Mouse (Mus musculus) granulocyte monocyte progenitor cell, adult 5-6 weeks (primary cell): ENCODE measurements around the gene Sobp. TPM values are rescaled to one million over a fixed set of nuclear protein-coding genes. Genes with fewer than 3 reads are reported as not detected.

Source experiments
- ATAC-seq: replicated peaks from 2 replicates; pipeline ENCODE4 v1.8.0; 2016; ENCODE audit warnings: mild to moderate bottlenecking, moderate TSS enrichment, inconsistent platforms; ENCODE audit not compliant: poor library complexity, severe bottlenecking
- total RNA-seq, 2 experiments: library from RNA; stranded (forward) in 1 of 2; stranded (reverse) in 1 of 2; fragments of 200-712, 200-1000 nt in 1 of 2; fragments of >200 nt in 1 of 2; fragmentation: Nextera tagmentation in 1 of 2; gene quantifications; 2 replicates each; pipeline ENCODE4 v1.2.3; 2014 to 2017

Sobp gene
- total RNA-seq, 2 experiments from 2014 or later: not detected

DNA sequence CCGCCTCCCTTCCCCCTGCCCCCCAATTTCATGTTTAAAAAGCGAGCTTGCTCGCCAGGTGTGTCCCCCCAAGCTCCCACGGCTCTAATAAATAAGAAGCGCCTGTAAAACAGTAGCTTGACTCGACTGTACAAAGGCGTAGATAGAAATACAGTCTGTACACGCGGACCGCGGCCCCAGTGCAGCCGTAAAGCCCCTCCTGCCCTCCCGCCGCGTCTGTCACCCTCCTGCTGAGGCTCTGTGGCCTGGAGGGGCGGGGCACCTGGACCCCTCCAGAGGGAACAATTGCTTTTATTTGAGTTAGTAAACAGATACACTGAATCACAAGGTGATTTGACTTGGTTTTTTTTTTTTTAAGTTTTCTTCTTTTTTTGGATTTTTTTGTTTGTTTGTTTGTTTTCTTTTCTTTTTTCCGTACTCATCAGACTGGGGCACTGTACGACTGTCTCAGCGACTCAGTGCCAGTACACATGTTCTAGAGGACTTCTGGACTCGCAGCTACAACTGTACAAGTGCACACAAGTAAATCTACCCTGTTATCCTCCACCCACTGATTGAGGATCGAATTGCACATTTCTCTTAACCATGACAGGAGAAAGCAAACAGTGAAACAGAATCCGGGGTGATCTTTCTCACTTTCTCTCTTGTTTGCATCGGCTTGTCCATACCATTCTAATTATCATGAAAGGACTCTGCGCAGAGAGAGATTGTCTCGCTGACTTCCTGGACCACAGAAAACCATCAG lies 171.4 kb downstream of the Sobp start:
- ATAC-seq: no peak

DNA sequence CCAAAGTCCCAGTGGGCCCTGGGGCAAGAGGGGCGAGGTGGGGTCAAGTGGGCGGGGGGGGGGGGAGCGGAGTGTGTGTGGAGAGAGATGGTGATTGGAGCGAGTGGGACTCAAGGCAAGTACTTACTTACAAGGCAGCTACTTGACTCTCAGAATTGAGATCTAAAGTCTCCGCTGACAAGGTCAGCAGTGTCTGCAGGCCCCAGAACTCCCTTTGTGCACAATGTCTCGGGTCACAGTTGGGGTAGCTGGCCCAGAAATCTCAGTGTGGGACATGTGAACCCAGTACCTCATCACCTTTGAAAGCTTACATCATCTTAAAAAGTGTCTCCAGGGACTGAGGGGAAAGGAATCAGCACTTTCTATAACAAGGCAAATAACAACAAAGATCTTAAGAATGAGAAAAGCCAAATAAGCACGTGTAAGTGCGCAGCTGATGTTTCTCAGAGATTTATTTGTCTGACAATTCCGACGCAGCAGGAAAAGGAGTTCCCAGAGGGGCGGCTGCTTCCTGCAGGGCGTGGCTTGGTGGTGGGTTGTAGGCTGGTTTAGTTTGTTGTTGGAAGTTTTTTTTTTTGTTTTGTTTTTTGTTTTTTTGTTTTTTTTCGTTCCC lies 172.2 kb downstream of the Sobp start:
- ATAC-seq: no peak

DNA sequence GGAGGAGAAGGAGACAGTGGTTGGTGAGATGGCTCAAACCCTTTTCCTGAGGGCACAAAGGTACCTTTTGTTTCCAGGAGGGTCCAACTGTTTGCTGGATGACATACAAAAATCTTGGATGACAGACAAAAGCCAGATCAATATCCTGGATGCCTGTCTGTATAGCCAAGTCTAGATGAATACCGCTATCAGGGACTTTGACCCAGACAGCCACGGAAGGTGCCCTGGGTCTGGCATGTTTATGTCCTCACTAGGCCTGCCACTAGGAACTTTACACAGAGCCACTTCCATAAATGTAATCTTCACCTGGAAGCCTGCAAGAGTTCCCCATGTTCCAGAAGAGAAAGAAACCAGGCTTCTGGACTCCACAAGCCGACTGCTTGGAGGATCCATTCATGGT lies 172.9 kb downstream of the Sobp start:
- no peak for ATAC-seq

DNA sequence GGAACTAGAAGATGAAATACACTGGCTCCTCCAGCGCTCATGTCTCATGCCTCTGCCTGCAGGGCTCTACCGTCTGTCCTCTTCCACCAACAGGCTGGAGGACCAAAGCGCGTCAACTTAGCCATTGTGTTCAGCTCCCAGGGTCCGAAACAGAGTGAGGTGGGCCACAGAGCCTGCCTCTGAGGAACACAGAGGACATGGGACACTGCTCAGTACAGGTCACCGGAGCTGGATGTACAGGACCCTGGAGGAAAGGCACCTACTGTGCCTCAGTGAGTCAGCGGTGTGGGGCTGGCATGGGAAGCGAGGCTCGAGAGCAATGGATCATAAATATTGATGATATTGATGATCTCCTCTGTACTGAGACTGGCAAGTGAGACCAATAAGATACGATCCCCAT lies 175.0 kb downstream of the Sobp start:
- ATAC-seq: no peak

DNA sequence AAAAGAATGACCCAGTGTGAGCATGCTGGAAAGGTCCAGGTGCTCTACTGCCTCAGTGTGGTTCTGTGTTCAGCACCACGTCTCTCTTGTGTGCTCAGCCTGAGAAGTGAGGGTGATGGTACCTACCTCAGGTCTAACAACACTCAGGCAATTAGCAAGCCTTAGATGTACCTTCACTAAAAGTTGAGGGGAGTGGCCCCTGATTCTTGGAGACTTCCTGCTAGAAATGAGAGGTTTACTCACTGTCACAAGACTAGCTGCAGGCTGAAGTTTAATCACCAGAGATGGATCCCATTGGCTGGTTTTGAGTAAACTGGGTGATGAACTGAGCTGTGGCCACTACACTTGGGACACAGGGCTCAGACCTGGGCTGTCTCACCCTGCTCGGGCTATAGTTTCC lies 177.1 kb downstream of the Sobp start:
- no peak for ATAC-seq

DNA sequence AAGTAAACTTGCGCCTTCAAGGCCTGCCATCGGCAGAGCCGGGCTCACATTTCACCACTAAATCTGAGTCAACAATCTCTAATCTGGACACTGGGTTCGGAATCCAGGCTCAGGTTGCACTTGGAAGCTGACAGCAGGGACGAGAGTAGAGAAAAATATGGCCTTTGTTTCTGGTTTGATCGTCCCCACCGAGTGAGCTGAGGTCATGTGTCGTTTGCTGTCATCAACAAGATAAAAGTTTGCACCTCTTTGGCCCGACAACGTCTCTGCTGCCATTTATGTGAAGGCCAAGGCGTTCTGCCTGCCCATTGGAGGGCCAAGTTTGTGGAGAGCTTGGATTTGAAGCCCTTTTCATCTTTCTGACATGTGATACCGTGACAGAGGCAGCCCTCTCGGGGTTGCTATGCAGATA lies 178.8 kb downstream of the Sobp start:
- ATAC-seq: no peak

DNA sequence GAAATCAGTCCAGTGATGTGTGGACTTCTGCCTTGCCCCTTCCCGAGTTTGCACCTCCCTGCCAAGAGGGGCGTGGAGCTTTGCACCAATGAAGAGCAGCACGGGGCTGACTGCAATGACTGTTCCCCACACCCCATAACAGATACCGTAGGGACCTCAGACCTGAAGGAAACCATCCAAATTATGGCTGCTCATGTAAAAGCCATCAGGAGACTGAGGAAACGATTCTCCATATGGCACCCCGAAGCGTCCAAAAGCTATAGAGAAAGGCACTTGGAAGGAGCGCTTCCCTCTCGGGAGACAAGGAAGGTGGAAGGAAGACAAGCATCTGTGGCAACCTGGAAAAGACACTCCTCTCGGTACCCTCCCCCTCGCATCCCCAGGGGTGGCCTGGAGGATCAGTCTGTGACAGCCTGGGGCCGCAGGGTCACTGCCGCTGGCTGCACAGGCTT lies 180.0 kb downstream of the Sobp start:
- no peak for ATAC-seq

- no peak for ATAC-seq
Observed at GRCm38 (mm10) chr10:42991018-42991417, 183.3 kb downstream of the Sobp start.

DNA sequence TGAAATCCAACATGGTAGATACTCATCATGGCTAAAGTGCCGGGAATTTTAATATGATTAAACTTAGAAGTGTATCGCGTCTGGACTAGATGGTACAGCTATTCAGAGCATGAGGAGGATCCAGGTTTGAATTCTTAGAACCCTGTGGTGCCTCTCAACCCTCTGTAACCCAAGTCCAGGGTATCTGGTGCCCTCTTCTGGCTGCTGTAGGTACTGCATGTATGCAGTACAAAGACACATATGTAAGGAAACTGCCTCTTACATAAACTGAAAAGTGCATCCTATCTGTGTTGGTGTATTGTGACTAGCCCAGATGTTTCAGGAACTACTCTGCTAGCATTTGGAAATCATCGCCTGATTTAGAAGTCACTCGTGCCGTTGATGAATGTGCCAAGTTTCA lies 184.4 kb downstream of the Sobp start:
- ATAC-seq: peak; percentile 72

DNA sequence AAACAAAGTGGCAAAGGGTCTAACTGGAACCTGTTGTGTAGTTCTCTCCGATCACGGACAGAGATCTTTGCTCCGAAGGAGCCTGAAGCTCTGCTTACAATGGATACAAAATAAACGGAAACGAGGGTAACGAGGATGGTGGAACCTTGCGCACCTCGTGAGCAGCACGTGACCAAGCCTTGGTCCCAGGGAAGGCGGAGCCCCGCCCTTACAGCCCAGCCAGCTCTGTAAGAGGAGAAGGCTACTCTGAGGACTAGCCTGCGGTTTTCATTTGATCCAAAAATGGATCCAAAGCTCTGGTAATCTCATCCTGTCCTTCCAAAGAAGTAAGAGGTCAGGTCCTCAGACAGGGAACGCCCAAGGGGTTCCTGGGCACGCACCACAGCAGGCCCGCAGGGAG lies 185.7 kb downstream of the Sobp start:
- ATAC-seq: no peak

DNA sequence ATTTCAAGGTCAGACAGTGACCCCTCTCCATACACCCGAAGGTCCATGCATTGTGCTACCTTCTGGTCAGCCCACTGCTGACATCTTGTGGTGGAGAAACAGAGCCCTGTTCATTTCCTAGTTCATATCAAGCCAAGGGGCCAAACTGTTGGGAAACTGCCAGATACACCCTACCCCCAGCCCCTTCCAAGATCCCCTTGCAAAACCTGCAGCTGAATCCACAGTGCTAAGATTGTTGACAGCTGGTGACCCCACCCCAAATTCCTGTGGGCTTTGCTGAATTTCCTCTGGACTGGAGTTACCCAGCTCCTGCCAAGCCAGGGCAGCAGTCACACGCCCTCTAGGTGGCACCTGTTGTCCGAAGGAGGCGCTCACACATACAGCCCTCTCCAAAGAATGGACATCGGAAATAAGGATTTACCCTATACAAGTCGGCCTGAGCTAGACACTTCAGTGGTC lies 186.7 kb downstream of the Sobp start:
- ATAC-seq: peak; percentile 47; the same call in 1 of the 2 replicates

- ATAC-seq: no peak
Observed at GRCm38 (mm10) chr10:42984886-42985285, 189.4 kb downstream of the Sobp start.

DNA sequence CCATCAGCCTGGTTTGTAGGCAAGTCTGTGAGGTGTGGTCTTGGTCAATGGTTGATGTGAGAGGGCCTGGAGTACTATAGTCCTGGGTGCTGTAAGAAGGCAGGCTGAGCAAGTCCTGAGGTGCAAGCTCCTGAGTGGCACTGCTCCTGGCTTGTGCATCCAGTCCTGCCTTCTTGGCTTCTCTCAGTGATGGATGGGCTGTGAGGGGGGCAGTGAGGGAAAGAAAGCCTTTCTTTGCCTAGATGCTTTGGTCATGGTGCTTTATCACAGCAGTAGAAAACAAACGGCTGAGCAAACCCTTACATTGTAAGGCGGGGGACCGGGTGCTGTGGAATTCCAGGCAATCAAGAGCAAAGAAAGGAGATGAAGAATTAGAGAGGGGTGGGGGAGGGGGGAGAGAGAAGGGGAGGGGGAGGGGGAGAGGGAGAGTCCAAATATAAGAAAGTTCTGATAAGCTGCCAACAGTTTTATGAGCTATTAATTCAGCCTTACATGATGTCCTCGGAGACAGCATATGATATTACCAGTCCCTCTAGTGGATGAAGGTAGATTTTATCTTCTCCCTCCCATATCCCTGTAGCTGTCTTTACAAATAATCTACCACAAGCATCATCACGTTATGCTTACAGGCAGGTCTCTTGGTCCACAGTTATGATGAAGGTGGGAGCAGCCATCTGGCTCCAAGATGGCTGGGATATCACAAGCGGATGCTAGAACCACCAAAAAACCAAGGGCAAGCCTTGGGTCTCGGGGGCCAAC lies 193.2 kb downstream of the Sobp start:
- no peak for ATAC-seq

- no peak for ATAC-seq
Observed at GRCm38 (mm10) chr10:42978346-42978745, 196.0 kb downstream of the Sobp start.

GRCm38 (mm10) chr10:42976577-42976976 lies 197.8 kb downstream of the Sobp start:
- ATAC-seq: no peak

- no peak for ATAC-seq
Observed at GRCm38 (mm10) chr10:42973537-42973936, 200.8 kb downstream of the Sobp start.

GRCm38 (mm10) chr10:42972504-42973172 lies 201.7 kb downstream of the Sobp start:
- ATAC-seq: peak; percentile 82

- ATAC-seq: no peak
Observed at GRCm38 (mm10) chr10:42968332-42968731, 206.0 kb downstream of the Sobp start.

DNA sequence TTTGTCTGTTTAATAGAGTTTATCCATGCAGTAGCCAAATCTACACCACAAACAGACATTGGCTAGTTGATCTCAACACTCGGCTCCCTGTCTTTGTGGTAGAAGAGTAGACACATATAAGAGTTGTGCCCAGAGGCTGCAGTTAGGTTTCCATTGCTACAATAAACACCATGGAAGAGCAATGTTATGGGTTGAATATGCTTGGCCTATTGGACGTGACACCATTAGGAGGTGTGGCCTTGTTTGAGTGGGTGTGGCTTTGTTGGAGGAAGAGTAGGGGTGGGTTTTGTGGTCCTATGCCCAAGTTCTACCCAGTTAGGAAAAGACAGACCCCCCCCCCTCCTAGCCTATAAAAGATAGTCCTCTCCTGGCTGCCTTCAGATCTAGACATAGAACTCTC lies 211.3 kb downstream of the Sobp start:
- ATAC-seq: 0 out of 2 replicates have a peak, but pooled peaks have one; percentile 5

- ATAC-seq: peak; percentile 86
Observed at GRCm38 (mm10) chr10:42962655-42963054, 211.7 kb downstream of the Sobp start.

DNA sequence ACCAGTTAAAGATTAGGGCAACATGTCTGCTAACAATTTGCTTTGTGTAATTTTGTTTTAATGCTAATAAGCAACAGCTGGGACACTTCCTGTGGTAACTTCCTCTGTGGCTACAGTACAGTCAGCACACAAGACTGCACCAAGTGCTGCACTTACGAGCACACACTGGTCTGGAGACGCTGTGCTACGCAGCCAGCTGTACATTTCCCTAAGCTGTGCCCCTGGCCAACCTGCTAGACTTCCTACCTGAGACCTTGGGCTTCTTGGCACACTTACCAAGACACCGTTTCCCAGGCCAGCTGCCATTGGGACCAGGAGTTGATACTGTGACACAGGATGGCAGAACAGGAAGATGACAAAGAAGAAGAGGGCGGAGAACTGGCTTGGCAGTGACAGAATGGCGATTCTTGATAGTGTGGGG lies 212.1 kb downstream of the Sobp start:
- ATAC-seq: peak; percentile 77
